In the genomic region with DNA sequence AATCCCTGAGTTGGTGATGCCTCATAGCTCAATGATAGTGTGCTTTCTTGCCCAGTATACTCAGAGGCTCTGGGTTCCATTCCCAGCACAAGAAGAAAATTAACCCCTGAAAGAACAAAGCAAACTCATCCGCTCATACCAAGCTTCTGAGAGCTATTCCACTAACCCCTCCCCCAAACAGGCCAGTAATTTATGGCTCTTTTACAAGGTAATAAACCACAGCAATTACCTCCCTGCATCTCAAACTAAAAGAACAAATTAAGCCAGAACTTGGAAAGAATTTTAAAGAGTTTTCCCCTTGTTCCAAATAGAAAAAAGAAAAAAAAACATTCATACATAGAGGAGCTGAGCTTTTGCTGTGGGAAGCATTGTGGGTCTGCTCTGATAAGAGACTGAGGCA, we compare ENCODE assay signal across 20 mouse cellular contexts. TPM values are rescaled to one million over a fixed set of nuclear protein-coding genes. Genes with fewer than 3 reads are reported as not detected.
DNase-seq lines count a peak whose midpoint lies in the region; ATAC-seq and TF ChIP-seq lines count a peak whose summit lies in the region.
"Had no signal": no experiment of that assay in that cellular context is flagged by ENCODE, and none has a peak within 500 bp of the region (broad histone marks: within the 10 kb centered on the region; RNA-seq: fewer than 3 reads in every experiment).

No protein-coding gene starts in this region.

- H3K4me3 ChIP-seq in liver, embryonic 13.5 days (replicated peaks): no peak overlapping the region
- H3K4me3 ChIP-seq in liver, postnatal 0 days (ENCODE audit: low read depth, low read length): no peak overlapping the region
- H3K4me3 ChIP-seq in hindbrain, embryonic 12.5 days: 0 out of 2 replicates have a peak overlapping the region, but pooled peaks have one; percentile 16
- H3K4me3 ChIP-seq in intestine, embryonic 15.5 days (replicated peaks): no peak overlapping the region
- no peak overlapping the region for H3K4me3 ChIP-seq in stomach, embryonic 15.5 days (replicated peaks)
- H3K4me3 ChIP-seq: heart, embryonic 10.5 days; midbrain, embryonic 12.5 days had no signal

- peak overlapping the region; percentile 23; the same call in 1 of the 2 replicates for H3K4me2 ChIP-seq in liver, embryonic 13.5 days
- H3K4me2 ChIP-seq in liver, postnatal 0 days (ENCODE audit: low read depth, low read length): no peak overlapping the region
- peak overlapping the region; percentile 88 for H3K4me2 ChIP-seq in hindbrain, embryonic 12.5 days (replicated peaks)
- peak overlapping the region; percentile 49; the same call in 1 of the 2 replicates for H3K4me2 ChIP-seq in intestine, embryonic 15.5 days (replicated peaks)
- H3K4me2 ChIP-seq in stomach, embryonic 15.5 days: no peak overlapping the region
- H3K4me2 ChIP-seq: midbrain, embryonic 12.5 days had no signal

- ATAC-seq in liver, embryonic 13.5 days (ENCODE audit: low read depth): no peak
- ATAC-seq in liver, postnatal 0 days: no peak
- no peak for ATAC-seq in hindbrain, embryonic 12.5 days (ENCODE audit: low FRiP score)
- peak; percentile 40 for ATAC-seq in intestine, embryonic 15.5 days
- ATAC-seq in stomach, embryonic 15.5 days (ENCODE audit: insufficient read depth, low FRiP score, low read depth): no peak
- ATAC-seq in megakaryocyte progenitor cell, adult 5-6 weeks (replicated peaks; ENCODE audit: poor library complexity): no peak
- ATAC-seq: forebrain, postnatal 0 days had no signal

- H3K27ac ChIP-seq in liver, embryonic 13.5 days: no peak overlapping the region
- H3K27ac ChIP-seq in liver, postnatal 0 days (ENCODE audit: low read depth): no peak overlapping the region
- H3K27ac ChIP-seq in hindbrain, embryonic 12.5 days: peak overlapping the region; percentile 87
- H3K27ac ChIP-seq in intestine, embryonic 15.5 days: peak overlapping the region; percentile 60
- H3K27ac ChIP-seq in stomach, embryonic 15.5 days: peak overlapping the region; percentile 71; the same call in 1 of the 2 replicates
- H3K27ac ChIP-seq: midbrain, embryonic 12.5 days had no signal

- H3K36me3 ChIP-seq in liver, embryonic 13.5 days: no peaks in the 10 kb centered on the region
- H3K36me3 ChIP-seq in liver, postnatal 0 days (replicated peaks; ENCODE audit: insufficient read depth, low read length): no peaks in the 10 kb centered on the region
- H3K36me3 ChIP-seq in hindbrain, embryonic 12.5 days: no peaks in the 10 kb centered on the region
- no peaks in the 10 kb centered on the region for H3K36me3 ChIP-seq in intestine, embryonic 15.5 days
- H3K36me3 ChIP-seq in stomach, embryonic 15.5 days: no peaks in the 10 kb centered on the region
- H3K36me3 ChIP-seq: heart, embryonic 10.5 days; midbrain, embryonic 12.5 days had no signal

- no peak for DNase-seq in liver, embryonic 13.5 days
- DNase-seq in liver, postnatal 0 days: no peak
- no peak for DNase-seq in layer of hippocampus, adult 18-20 months (ENCODE audit: low spot score in 2 of 2)
- DNase-seq: adrenal gland, adult 8-10 months; cerebellum, postnatal 25 days; forebrain, postnatal 0 days; gastrocnemius, postnatal 14 days; heart, postnatal 36 days; layer of hippocampus, adult 9-11 months; lung, adult 18-20 months; thymus, postnatal 25 days had no signal

- TF ChIP-seq CTCF in liver, postnatal 0 days (IDR thresholded peaks at IDR 0.05; ENCODE audit: low read depth): no peak

- peaks cover 100% of the 10 kb centered on the region for H3K27me3 ChIP-seq in liver, embryonic 13.5 days
- H3K27me3 ChIP-seq in liver, postnatal 0 days (ENCODE audit: insufficient read depth, low read length): peaks cover 53% of the 10 kb centered on the region
- H3K27me3 ChIP-seq in hindbrain, embryonic 12.5 days: peaks cover 99% of the 10 kb centered on the region
- H3K27me3 ChIP-seq in intestine, embryonic 15.5 days (replicated peaks): no peaks in the 10 kb centered on the region
- H3K27me3 ChIP-seq in stomach, embryonic 15.5 days (replicated peaks): peaks cover 2% of the 10 kb centered on the region; the same call in 1 of the 2 replicates
- H3K27me3 ChIP-seq: CH12.LX had no signal

- no peak overlapping the region for H3K9ac ChIP-seq in liver, embryonic 13.5 days
- no peak overlapping the region for H3K9ac ChIP-seq in liver, postnatal 0 days (replicated peaks)
- H3K9ac ChIP-seq in hindbrain, embryonic 12.5 days: peak overlapping the region; percentile 51
- H3K9ac ChIP-seq in intestine, embryonic 15.5 days: no peak overlapping the region
- H3K9ac ChIP-seq in stomach, embryonic 15.5 days: no peak overlapping the region; the same call in 1 of the 2 replicates
- H3K9ac ChIP-seq: forebrain, postnatal 0 days; midbrain, embryonic 12.5 days had no signal

- H3K4me1 ChIP-seq in liver, embryonic 13.5 days (replicated peaks): peaks cover 8% of the 10 kb centered on the region
- H3K4me1 ChIP-seq in liver, postnatal 0 days (ENCODE audit: insufficient read depth): peaks cover 8% of the 10 kb centered on the region; the same call in 1 of the 2 replicates
- peaks cover 17% of the 10 kb centered on the region; the same call in 1 of the 2 replicates for H3K4me1 ChIP-seq in hindbrain, embryonic 12.5 days
- H3K4me1 ChIP-seq in intestine, embryonic 15.5 days (replicated peaks): peaks cover 46% of the 10 kb centered on the region
- peaks cover 53% of the 10 kb centered on the region for H3K4me1 ChIP-seq in stomach, embryonic 15.5 days
- H3K4me1 ChIP-seq: midbrain, embryonic 12.5 days had no signal

- TF ChIP-seq EP300 in liver, postnatal 0 days (IDR thresholded peaks at IDR 0.05; ENCODE audit: low read depth): no peak

- no peaks in the 10 kb centered on the region for H3K9me3 ChIP-seq in liver, embryonic 13.5 days (replicated peaks)
- H3K9me3 ChIP-seq in liver, postnatal 0 days (ENCODE audit: low read length): no peaks in the 10 kb centered on the region
- H3K9me3 ChIP-seq in hindbrain, embryonic 12.5 days (replicated peaks): no peaks in the 10 kb centered on the region
- H3K9me3 ChIP-seq in intestine, embryonic 15.5 days: no peaks in the 10 kb centered on the region
- no peaks in the 10 kb centered on the region for H3K9me3 ChIP-seq in stomach, embryonic 15.5 days
- H3K9me3 ChIP-seq: heart, embryonic 10.5 days; midbrain, embryonic 12.5 days had no signal

- 55% methylated on average over 1 of the region's 1 CpGs for WGBS in liver, embryonic 13.5 days (ENCODE audit: insufficient replicate concordance)
- WGBS in liver, postnatal 0 days (ENCODE audit: insufficient replicate concordance): 75% methylated on average over 1 of the region's 1 CpGs
- WGBS in hindbrain, embryonic 12.5 days: 18% methylated on average over 1 of the region's 1 CpGs
- 38% methylated on average over 1 of the region's 1 CpGs for WGBS in intestine, embryonic 15.5 days
- WGBS in stomach, embryonic 15.5 days: 67% methylated on average over 1 of the region's 1 CpGs

RNA-seq across cellular contexts. Expression of a gene that starts 5.5 kb away (rescaled TPM):
- 0.02 and 0.06 TPM in 2 replicates for polyA plus RNA-seq in liver, embryonic 13.5 days (2015; fragmentation: Nextera tagmentation; extraction: Ambion mirVana)
- polyA plus RNA-seq in liver, postnatal 0 days (2015; fragmentation: Nextera tagmentation; extraction: Ambion mirVana): not detected in 2 replicates
- 5.6 and 6.9 TPM in 2 replicates for polyA plus RNA-seq in hindbrain, embryonic 12.5 days (2016; fragmentation: Nextera tagmentation; extraction: Ambion mirVana)
- polyA plus RNA-seq in intestine, embryonic 15.5 days (2015; fragmentation: Nextera tagmentation; extraction: Ambion mirVana): 1.9 and 2.0 TPM in 2 replicates
- 2.6 and 3.1 TPM in 2 replicates for polyA plus RNA-seq in stomach, embryonic 15.5 days (2015; fragmentation: Nextera tagmentation; extraction: Ambion mirVana)
- not detected for total RNA-seq in layer of hippocampus, adult 18-20 months (2021)
- not detected in 2 replicates for total RNA-seq in megakaryocyte progenitor cell, adult 5-6 weeks (2015)
- not detected in 2 replicates for total RNA-seq in megakaryocyte progenitor cell, adult 5-6 weeks (2017)
- total RNA-seq: CH12.LX; forebrain, postnatal 0 days; left cerebral cortex, postnatal 25 days; neutrophil, adult 5-6 weeks had no signal
- polyA plus RNA-seq: forebrain, postnatal 0 days; midbrain, embryonic 12.5 days had no signal

RNA-seq across cellular contexts. Expression of a gene that starts 8.8 kb away (rescaled TPM):
- polyA plus RNA-seq in liver, embryonic 13.5 days (2015; fragmentation: Nextera tagmentation; extraction: Ambion mirVana): 0.17 and 0.30 TPM in 2 replicates
- polyA plus RNA-seq in liver, postnatal 0 days (2015; fragmentation: Nextera tagmentation; extraction: Ambion mirVana): 0.13 and 0.30 TPM in 2 replicates
- polyA plus RNA-seq in hindbrain, embryonic 12.5 days (2016; fragmentation: Nextera tagmentation; extraction: Ambion mirVana): 6.9 and 12.5 TPM in 2 replicates
- 3.7 and 4.5 TPM in 2 replicates for polyA plus RNA-seq in intestine, embryonic 15.5 days (2015; fragmentation: Nextera tagmentation; extraction: Ambion mirVana)
- 4.4 and 5.3 TPM in 2 replicates for polyA plus RNA-seq in stomach, embryonic 15.5 days (2015; fragmentation: Nextera tagmentation; extraction: Ambion mirVana)
- not detected for total RNA-seq in layer of hippocampus, adult 18-20 months (2021)
- total RNA-seq in megakaryocyte progenitor cell, adult 5-6 weeks (2015): 0.88 and 1.9 TPM in 2 replicates
- total RNA-seq in megakaryocyte progenitor cell, adult 5-6 weeks (2017): 0.71 and 1.3 TPM in 2 replicates
- total RNA-seq: CH12.LX; forebrain, postnatal 0 days; left cerebral cortex, postnatal 25 days; neutrophil, adult 5-6 weeks had no signal
- polyA plus RNA-seq: forebrain, postnatal 0 days; midbrain, embryonic 12.5 days had no signal

RNA-seq across cellular contexts. Expression of a gene that starts 18.2 kb away (rescaled TPM):
- polyA plus RNA-seq in liver, embryonic 13.5 days (2015; fragmentation: Nextera tagmentation; extraction: Ambion mirVana): 0.63 and 0.82 TPM in 2 replicates
- polyA plus RNA-seq in liver, postnatal 0 days (2015; fragmentation: Nextera tagmentation; extraction: Ambion mirVana): 0.39 and 0.63 TPM in 2 replicates
- 52.2 and 70.1 TPM in 2 replicates for polyA plus RNA-seq in hindbrain, embryonic 12.5 days (2016; fragmentation: Nextera tagmentation; extraction: Ambion mirVana)
- 7.4 and 8.6 TPM in 2 replicates for polyA plus RNA-seq in intestine, embryonic 15.5 days (2015; fragmentation: Nextera tagmentation; extraction: Ambion mirVana)
- 8.8 and 12.2 TPM in 2 replicates for polyA plus RNA-seq in stomach, embryonic 15.5 days (2015; fragmentation: Nextera tagmentation; extraction: Ambion mirVana)
- not detected for total RNA-seq in layer of hippocampus, adult 18-20 months (2021)
- total RNA-seq in megakaryocyte progenitor cell, adult 5-6 weeks (2015): 0.86 TPM in 1 of 2 replicates, not detected in the other
- total RNA-seq in megakaryocyte progenitor cell, adult 5-6 weeks (2017): 0.34 TPM in 1 of 2 replicates, not detected in the other
- total RNA-seq: CH12.LX; forebrain, postnatal 0 days; left cerebral cortex, postnatal 25 days; neutrophil, adult 5-6 weeks had no signal
- polyA plus RNA-seq: forebrain, postnatal 0 days had no signal

RNA-seq across cellular contexts. Expression of a gene that starts 21.6 kb away (rescaled TPM):
- polyA plus RNA-seq in liver, embryonic 13.5 days (2015; fragmentation: Nextera tagmentation; extraction: Ambion mirVana): 0.83 and 1.2 TPM in 2 replicates
- 0.58 and 0.73 TPM in 2 replicates for polyA plus RNA-seq in liver, postnatal 0 days (2015; fragmentation: Nextera tagmentation; extraction: Ambion mirVana)
- 53.4 and 82.9 TPM in 2 replicates for polyA plus RNA-seq in hindbrain, embryonic 12.5 days (2016; fragmentation: Nextera tagmentation; extraction: Ambion mirVana)
- polyA plus RNA-seq in intestine, embryonic 15.5 days (2015; fragmentation: Nextera tagmentation; extraction: Ambion mirVana): 22.9 and 25.1 TPM in 2 replicates
- 19.8 and 20.2 TPM in 2 replicates for polyA plus RNA-seq in stomach, embryonic 15.5 days (2015; fragmentation: Nextera tagmentation; extraction: Ambion mirVana)
- total RNA-seq in layer of hippocampus, adult 18-20 months (2021): not detected
- total RNA-seq in megakaryocyte progenitor cell, adult 5-6 weeks (2015): 2.3 and 3.1 TPM in 2 replicates
- total RNA-seq in megakaryocyte progenitor cell, adult 5-6 weeks (2017): 0.83 and 1.1 TPM in 2 replicates
- total RNA-seq: forebrain, postnatal 0 days; left cerebral cortex, postnatal 25 days; neutrophil, adult 5-6 weeks had no signal
- polyA plus RNA-seq: forebrain, postnatal 0 days; midbrain, embryonic 12.5 days had no signal

RNA-seq across cellular contexts. Expression of a gene that starts 24.7 kb away (rescaled TPM):
- 0.52 and 0.66 TPM in 2 replicates for polyA plus RNA-seq in liver, embryonic 13.5 days (2015; fragmentation: Nextera tagmentation; extraction: Ambion mirVana)
- 0.11 and 0.16 TPM in 2 replicates for polyA plus RNA-seq in liver, postnatal 0 days (2015; fragmentation: Nextera tagmentation; extraction: Ambion mirVana)
- 2.1 and 3.2 TPM in 2 replicates for polyA plus RNA-seq in hindbrain, embryonic 12.5 days (2016; fragmentation: Nextera tagmentation; extraction: Ambion mirVana)
- 0.86 and 1.2 TPM in 2 replicates for polyA plus RNA-seq in intestine, embryonic 15.5 days (2015; fragmentation: Nextera tagmentation; extraction: Ambion mirVana)
- 1.3 and 2.2 TPM in 2 replicates for polyA plus RNA-seq in stomach, embryonic 15.5 days (2015; fragmentation: Nextera tagmentation; extraction: Ambion mirVana)
- not detected for total RNA-seq in layer of hippocampus, adult 18-20 months (2021)
- 0.15 and 0.17 TPM in 2 replicates for total RNA-seq in megakaryocyte progenitor cell, adult 5-6 weeks (2015)
- 0.10 TPM in 1 of 2 replicates, not detected in the other for total RNA-seq in megakaryocyte progenitor cell, adult 5-6 weeks (2017)
- total RNA-seq: left cerebral cortex, postnatal 25 days; neutrophil, adult 5-6 weeks had no signal
- polyA plus RNA-seq: forebrain, postnatal 0 days had no signal

Comparison
In these comparisons a context has a peak if more than half of its experiments do, and no peak if none do; other contexts are left out.
1. H3K4me2 ChIP-seq: peak in liver, embryonic 13.5 days (single experiment), hindbrain, embryonic 12.5 days (single experiment) and intestine, embryonic 15.5 days (single experiment); none in liver, postnatal 0 days (single experiment) and stomach, embryonic 15.5 days (single experiment).
2. H3K27ac ChIP-seq: peak in hindbrain, embryonic 12.5 days (single experiment), intestine, embryonic 15.5 days (single experiment) and stomach, embryonic 15.5 days (single experiment); none in liver, embryonic 13.5 days (single experiment) and liver, postnatal 0 days (single experiment).